Mouse (Mus musculus) intestine, embryonic 15.5 days (tissue): ENCODE measurements around the gene Zfp983. TPM values are rescaled to one million over a fixed set of nuclear protein-coding genes. Genes with fewer than 3 reads are reported as not detected.
"Not testable (repeated sequence)": the region's sequence is repeated elsewhere in the genome, so short reads cannot be mapped to it uniquely, and the experiment has no call there.

Experiments used
- ATAC-seq: fragments of 200-750 bp; cut with Nextera tagmentation; 2 replicates; pipeline ENCODE4 v1.8.0; 2017; ENCODE audit warnings: moderate TSS enrichment, moderate library complexity
- H3K27ac ChIP-seq: fragments of 300-500 bp; sonication (generic); 2 replicates; pipeline ENCODE4 v1.5.1; 2015; ENCODE audit warnings: mild to moderate bottlenecking, inconsistent platforms
- H3K27me3 ChIP-seq: fragments of 300-500 bp; sonication (generic); replicated peaks from 2 replicates; pipeline ENCODE4 v1.6.1; 2015; ENCODE audit warnings: inconsistent platforms
- H3K36me3 ChIP-seq: fragments of 300-500 bp; sonication (generic); 2 replicates; pipeline ENCODE4 v1.6.1; 2015; ENCODE audit warnings: inconsistent platforms
- H3K4me1 ChIP-seq: fragments of 300-500 bp; sonication (generic); replicated peaks from 2 replicates; pipeline ENCODE4 v1.6.1; 2015; ENCODE audit warnings: inconsistent platforms
- H3K4me2 ChIP-seq: fragments of 300-500 bp; sonication (generic); replicated peaks from 2 replicates; pipeline ENCODE4 v1.6.1; 2015; ENCODE audit warnings: mild to moderate bottlenecking, inconsistent platforms
- H3K4me3 ChIP-seq: fragments of 300-500 bp; sonication (generic); replicated peaks from 2 replicates; pipeline ENCODE4 v1.5.1; 2015; ENCODE audit warnings: inconsistent platforms
- H3K9ac ChIP-seq: fragments of 300-500 bp; sonication (generic); 2 replicates; pipeline ENCODE4 v1.6.1; 2015; ENCODE audit warnings: inconsistent platforms
- H3K9me3 ChIP-seq: fragments of 300-500 bp; sonication (generic); 2 replicates; pipeline ENCODE4 v1.6.1; 2016; ENCODE audit warnings: inconsistent platforms
- WGBS: fragments of 180-500 bp; shearing (Covaris S2); methylation state at CpG from one replicate; pipeline ENCODE4 v1.1.7; 2015; 5-methylcytosine and 5-hydroxymethylcytosine counted together
- polyA plus RNA-seq: library from polyadenylated mRNA; unstranded; fragments of >200 nt; fragmentation: Nextera tagmentation; extraction: Ambion mirVana; gene quantifications from 2 replicates; pipeline ENCODE4 v1.2.1, GENCODE M21; 2015

The Zfp983 gene
- 3.7 and 4.1 TPM in 2 replicates for polyA plus RNA-seq

GRCm38 (mm10) chr17:21650364-21650907 lies at the start of gene Zfp983:
Gene Zfp983 (plus strand): TSS chr17:21650624.
- under 1% methylated on average over 17 of the region's 17 CpGs for WGBS
- peak within 1 kb of the TSS; percentile 45 for H3K9ac ChIP-seq

DNA sequence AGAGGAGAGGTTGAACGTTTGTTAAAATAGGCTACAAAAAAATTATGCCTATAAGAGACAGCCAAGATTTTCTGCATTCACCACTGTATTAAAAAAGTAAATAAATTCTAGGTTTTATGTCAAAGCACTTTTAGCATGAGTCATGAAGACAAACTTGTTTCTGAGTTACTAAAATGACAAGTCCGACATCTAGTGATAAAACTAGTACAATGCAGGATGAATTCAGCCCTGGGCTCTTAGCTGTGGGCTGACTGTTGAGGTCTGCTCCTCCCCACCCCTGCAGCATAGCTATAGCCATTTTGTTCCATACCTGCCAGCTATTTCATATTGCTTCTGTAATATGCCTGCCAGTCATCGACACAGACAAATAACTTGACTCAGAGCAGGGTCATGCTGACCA lies 34.1 kb upstream of the Zfp983 start:
- Histone ChIP-seq H3K27me3 (no peaks in the 10 kb centered on the region), H3K9me3 (no peaks in the 10 kb centered on the region), H3K4me1 (no peaks in the 10 kb centered on the region), H3K9ac (no peak overlapping the region), H3K27ac (no peak overlapping the region), H3K36me3 (no peaks in the 10 kb centered on the region), H3K4me3 (no peak overlapping the region), H3K4me2 (no peak overlapping the region)
- no peak for ATAC-seq
- 82% methylated on average over 3 of the region's 3 CpGs for WGBS

More at GRCm38 (mm10) chr17:21650364-21650907, at the start of gene Zfp983:
- Histone ChIP-seq H3K4me2 (peak within 1 kb of the TSS; percentile 56), H3K4me3 (peak within 1 kb of the TSS; percentile 47), H3K27ac (peak within 1 kb of the TSS; percentile 61)
- not testable (repeated sequence) for H3K9me3 ChIP-seq, H3K27me3 ChIP-seq, H3K36me3 ChIP-seq, H3K4me1 ChIP-seq
- peak; percentile 100 for ATAC-seq

DNA sequence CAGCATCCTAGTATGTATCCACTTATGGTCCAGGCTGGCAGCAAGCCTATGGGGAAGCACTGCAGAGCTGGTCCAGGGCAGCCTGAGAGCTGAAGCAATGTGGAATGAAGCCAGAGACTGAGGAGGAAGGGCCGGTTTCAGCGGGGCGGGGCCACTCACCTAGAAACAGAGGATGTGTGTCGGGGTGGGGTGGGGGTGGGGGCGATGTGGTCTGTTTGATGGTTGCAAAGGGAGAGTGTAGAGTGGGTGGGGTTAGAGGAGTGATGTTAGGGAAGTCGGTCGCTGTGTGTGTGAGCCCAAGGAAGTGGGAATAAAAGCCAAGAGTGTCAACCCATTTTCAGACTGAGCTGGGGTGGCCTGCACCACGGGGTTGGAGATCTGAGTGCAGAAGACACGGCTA lies 33.1 kb upstream of the Zfp983 start:
- Histone ChIP-seq H3K27ac (no peak overlapping the region), H3K4me1 (no peaks in the 10 kb centered on the region), H3K27me3 (no peaks in the 10 kb centered on the region), H3K9me3 (no peaks in the 10 kb centered on the region), H3K4me2 (peak overlapping the region; percentile 40; the same call in 1 of the 2 replicates), H3K36me3 (no peaks in the 10 kb centered on the region), H3K9ac (no peak overlapping the region), H3K4me3 (no peak overlapping the region)
- WGBS, result 5% methylated on average over 9 of the region's 9 CpGs
- no peak for ATAC-seq

GRCm38 (mm10) chr17:21623647-21624046 lies 26.8 kb upstream of the Zfp983 start:
- no peaks in the 10 kb centered on the region for H3K27me3 ChIP-seq
- ATAC-seq, result no peak
- WGBS, result no CpG with 5 or more reads among the region's 3 CpGs

DNA sequence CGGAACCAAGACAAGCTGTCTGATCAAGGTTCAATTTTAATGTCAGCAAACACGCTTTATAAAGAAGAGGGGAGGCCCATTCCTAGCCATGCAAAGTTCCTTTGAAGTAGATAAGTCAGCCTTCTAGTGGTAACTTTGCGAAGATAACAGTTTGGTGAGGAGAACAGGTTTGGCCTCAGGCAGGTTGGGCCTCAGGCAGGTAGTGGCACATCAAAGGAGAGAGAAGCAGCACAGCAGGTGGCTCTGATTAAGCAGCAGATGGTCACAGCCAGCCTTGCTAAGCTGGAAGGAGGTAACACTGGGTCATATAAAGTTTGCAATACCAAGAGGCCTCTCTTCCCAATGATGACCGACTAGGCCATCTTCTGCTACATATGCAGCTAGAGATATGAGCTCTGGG lies 14.7 kb upstream of the Zfp983 start:
- peak; percentile 79 for ATAC-seq
- H3K27me3 ChIP-seq, H3K4me2 ChIP-seq, H3K27ac ChIP-seq, H3K4me1 ChIP-seq, H3K36me3 ChIP-seq, H3K9ac ChIP-seq, H3K9me3 ChIP-seq, H3K4me3 ChIP-seq: not testable (repeated sequence)
- 42% methylated on average over 4 of the region's 4 CpGs for WGBS

More at GRCm38 (mm10) chr17:21623647-21624046, 26.8 kb upstream of the Zfp983 start:
- H3K4me1 ChIP-seq, result no peaks in the 10 kb centered on the region
- H3K36me3 ChIP-seq, result no peaks in the 10 kb centered on the region
- no peak overlapping the region for H3K4me2 ChIP-seq
- H3K9ac ChIP-seq, result no peak overlapping the region
- no peaks in the 10 kb centered on the region for H3K9me3 ChIP-seq
- no peak overlapping the region for H3K4me3 ChIP-seq
- H3K27ac ChIP-seq, result no peak overlapping the region

DNA sequence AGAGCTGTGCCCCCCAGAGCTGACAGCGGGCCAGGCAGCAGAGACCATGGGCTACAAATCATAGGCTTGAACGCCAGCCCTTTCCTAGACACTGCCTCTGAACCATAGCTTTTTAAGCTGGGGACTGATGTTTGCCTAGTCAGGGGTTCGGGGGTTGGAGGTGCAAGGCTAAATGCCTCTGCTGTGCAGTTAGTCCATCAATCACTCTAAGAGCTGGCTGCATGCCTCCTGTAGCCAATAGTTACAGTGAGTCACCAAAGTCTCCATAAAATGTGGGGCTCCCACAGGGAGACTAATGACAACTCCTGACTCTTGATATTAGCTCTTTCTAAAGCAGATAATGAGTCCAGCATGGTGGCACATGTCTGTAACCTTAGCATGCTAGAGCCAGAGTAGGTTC lies 1.6 kb upstream of the Zfp983 start:
- H3K4me3 ChIP-seq, result no peak overlapping the region
- no peaks in the 10 kb centered on the region for H3K27me3 ChIP-seq
- H3K36me3 ChIP-seq, result no peaks in the 10 kb centered on the region
- H3K4me1 ChIP-seq, result no peaks in the 10 kb centered on the region
- H3K9me3 ChIP-seq, result no peaks in the 10 kb centered on the region
- ATAC-seq, result no peak
- H3K9ac ChIP-seq, result no peak overlapping the region
- 47% methylated on average over 3 of the region's 3 CpGs for WGBS
- H3K4me2 ChIP-seq, result no peak overlapping the region
- H3K27ac ChIP-seq, result no peak overlapping the region

- Histone ChIP-seq H3K9ac (0 out of 2 replicates have a peak overlapping the region, but pooled peaks have one; percentile 23), H3K27ac (peak overlapping the region; percentile 61), H3K4me2 (peak overlapping the region; percentile 56), H3K27me3 (no peaks in the 10 kb centered on the region), H3K4me3 (peak overlapping the region; percentile 47), H3K4me1 (no peaks in the 10 kb centered on the region), H3K9me3 (no peaks in the 10 kb centered on the region), H3K36me3 (no peaks in the 10 kb centered on the region)
- ATAC-seq, result peak; percentile 68
- 24% methylated on average over 2 of the region's 2 CpGs for WGBS
These were observed 488 bp upstream of the Zfp983 start for GRCm38 (mm10) chr17:21649936-21650335.

- not testable (repeated sequence) for H3K27me3 ChIP-seq, ATAC-seq, H3K27ac ChIP-seq, H3K9me3 ChIP-seq, H3K9ac ChIP-seq, H3K36me3 ChIP-seq, H3K4me1 ChIP-seq, H3K4me2 ChIP-seq, H3K4me3 ChIP-seq
- WGBS, result 19% methylated on average over 1 of the region's 1 CpGs
These were observed 28.4 kb downstream of the Zfp983 start for GRCm38 (mm10) chr17:21678826-21679225.

GRCm38 (mm10) chr17:21679273-21680018 lies 29.0 kb downstream of the Zfp983 start:
- peak overlapping the region; percentile 32 for H3K9ac ChIP-seq

GRCm38 (mm10) chr17:21680019-21680376 lies 29.6 kb downstream of the Zfp983 start:
- H3K4me1 ChIP-seq, H3K27me3 ChIP-seq, H3K9me3 ChIP-seq, H3K36me3 ChIP-seq: not testable (repeated sequence)
- Histone ChIP-seq H3K4me2 (peak overlapping the region; percentile 61), H3K9ac (peak overlapping the region; percentile 32; the same call in 1 of the 2 replicates), H3K4me3 (peak overlapping the region; percentile 48), H3K27ac (peak overlapping the region; percentile 78; the same call in 1 of the 2 replicates)
- WGBS, result under 1% methylated on average over 10 of the region's 10 CpGs
- ATAC-seq, result peak; percentile 93

More at GRCm38 (mm10) chr17:21679273-21680018, 29.0 kb downstream of the Zfp983 start:
- Histone ChIP-seq H3K27ac (peak overlapping the region; percentile 78), H3K4me1 (no peaks in the 10 kb centered on the region), H3K27me3 (no peaks in the 10 kb centered on the region), H3K36me3 (no peaks in the 10 kb centered on the region), H3K4me3 (peak overlapping the region; percentile 48), H3K4me2 (peak overlapping the region; percentile 61), H3K9me3 (no peaks in the 10 kb centered on the region)
- WGBS, result 4% methylated on average over 9 of the region's 9 CpGs
- peak; percentile 100 for ATAC-seq

DNA sequence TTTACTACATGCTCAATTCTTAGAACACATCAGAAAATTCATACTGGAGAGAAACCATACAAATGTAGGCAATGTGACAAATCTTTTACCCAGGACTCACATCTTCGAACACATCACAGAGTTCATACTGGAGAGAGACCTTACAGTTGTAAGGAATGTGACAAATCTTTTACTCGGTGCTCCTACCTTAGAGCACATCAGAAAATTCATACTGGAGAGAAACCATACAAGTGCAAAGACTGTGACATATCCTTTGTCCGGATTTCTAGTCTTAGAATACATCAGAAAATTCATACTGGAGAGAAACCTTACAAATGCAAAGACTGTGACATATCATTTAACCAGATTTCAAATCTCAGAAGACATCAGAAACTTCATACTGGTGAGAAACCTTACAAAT lies 41.1 kb downstream of the Zfp983 start, which contains the start of gene Gm10226:
Gm10226 (plus strand) TSS at position 301 of the 400 bp plus-strand sequence.
- Histone ChIP-seq H3K4me2 (no peak within 1 kb of the TSS), H3K36me3 (no peaks in the 10 kb centered on the region), H3K9ac (no peak within 1 kb of the TSS), H3K4me1 (no peaks in the 10 kb centered on the region), H3K27ac (no peak within 1 kb of the TSS), H3K27me3 (no peaks in the 10 kb centered on the region), H3K9me3 (no peaks in the 10 kb centered on the region), H3K4me3 (no peak within 1 kb of the TSS)
- 88% methylated on average over 3 of the region's 3 CpGs for WGBS
- ATAC-seq, result no peak

DNA sequence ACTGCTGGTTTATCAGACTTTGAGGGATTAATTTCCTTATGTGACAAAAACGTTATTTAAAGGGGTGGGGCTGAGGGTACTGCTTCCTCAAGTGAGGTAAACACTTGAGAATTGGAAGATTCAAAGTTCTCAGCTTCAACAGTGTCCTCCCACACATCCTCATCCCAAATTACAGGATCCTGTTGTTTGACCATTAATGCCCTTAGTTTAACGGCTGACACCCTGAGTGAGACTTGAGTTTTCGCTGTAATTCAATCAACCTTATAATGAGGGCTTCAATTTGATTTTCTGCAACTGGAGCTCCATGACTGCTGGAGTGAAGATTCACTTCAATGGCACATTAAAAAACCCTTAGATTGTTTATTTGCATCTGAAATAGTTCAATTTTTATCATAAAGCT lies 42.9 kb downstream of the Zfp983 start:
- Histone ChIP-seq H3K27me3 (no peaks in the 10 kb centered on the region), H3K9ac (no peak overlapping the region), H3K36me3 (no peaks in the 10 kb centered on the region), H3K4me1 (no peaks in the 10 kb centered on the region), H3K9me3 (no peaks in the 10 kb centered on the region), H3K4me2 (no peak overlapping the region), H3K27ac (no peak overlapping the region), H3K4me3 (no peak overlapping the region)
- no peak for ATAC-seq
- whole genome bisulfite sequencing, result 72% methylated on average over 3 of the region's 3 CpGs

- no peaks in the 10 kb centered on the region for H3K9me3 ChIP-seq
- H3K4me1 ChIP-seq, result no peaks in the 10 kb centered on the region
- no peak overlapping the region for H3K27ac ChIP-seq
- no peak overlapping the region for H3K4me2 ChIP-seq
- no peak for ATAC-seq
- H3K36me3 ChIP-seq, result no peaks in the 10 kb centered on the region
- H3K9ac ChIP-seq, result no peak overlapping the region
- no peaks in the 10 kb centered on the region for H3K27me3 ChIP-seq
- H3K4me3 ChIP-seq, result no peak overlapping the region
These were observed 45.6 kb downstream of the Zfp983 start for GRCm38 (mm10) chr17:21696073-21696472.
